Mouse (Mus musculus): Measurements from ENCODE around the gene Cd5. TPM values are rescaled to one million over a fixed set of nuclear protein-coding genes. Genes with fewer than 3 reads are reported as not detected.

Cd5 gene
- polyA plus RNA-seq (2015; fragmentation: Nextera tagmentation; extraction: Ambion mirVana), result 0.12 and 0.18 TPM in 2 replicates

DNA sequence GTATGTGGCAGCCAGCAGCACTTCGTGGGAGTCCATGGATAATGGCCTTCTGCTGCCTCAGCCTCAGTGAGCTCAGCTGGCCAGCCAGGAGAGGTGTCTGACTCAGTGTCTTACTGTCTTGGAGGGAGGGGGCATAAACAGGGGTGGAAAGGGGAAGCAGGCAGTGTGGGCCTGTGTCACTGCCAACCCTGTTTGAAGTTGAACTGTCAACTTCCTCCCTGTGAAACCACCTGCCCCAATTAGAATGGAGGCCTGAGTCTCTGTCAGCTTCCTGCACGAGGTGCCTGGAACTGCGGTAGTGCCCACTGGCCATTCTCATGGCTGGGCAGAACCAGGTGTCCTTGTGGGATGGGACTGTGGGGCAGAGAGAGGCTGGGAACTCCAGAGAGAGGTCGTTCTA lies at the start of gene Cd5:
Cd5 (minus strand) TSS at position 192 of the 400 bp plus-strand sequence.
- Histone ChIP-seq H3K4me3 (ENCODE audit: low read depth, low read length) (no peak within 1 kb of the TSS), H3K27ac (ENCODE audit: low read depth, low read length) (no peak within 1 kb of the TSS)
- WGBS, result 58% methylated on average over 4 of the region's 4 CpGs

DNA sequence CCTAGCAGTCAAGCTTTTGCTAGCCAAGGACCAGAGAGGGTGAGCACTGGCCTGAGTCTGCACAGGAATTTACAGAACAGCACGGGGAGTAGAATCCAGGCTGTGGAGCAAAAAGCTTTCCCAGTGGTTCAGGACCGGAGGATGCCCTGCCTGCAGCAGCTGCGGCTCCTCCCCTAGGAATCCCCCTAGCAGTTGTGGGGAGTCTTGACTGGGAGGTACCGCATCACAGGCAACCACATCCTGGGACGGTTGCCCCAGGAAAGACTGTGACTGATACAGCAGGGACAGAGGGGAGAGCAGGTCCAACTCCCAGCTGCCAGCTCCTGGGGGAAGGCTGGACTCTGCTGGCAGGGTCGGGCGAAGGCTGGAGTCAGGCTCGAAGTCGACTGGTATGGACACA lies 49.4 kb upstream of the Cd5 start:
- H3K4me3 ChIP-seq (ENCODE audit: low read depth, low read length), result no peak overlapping the region
- TF ChIP-seq CTCF (IDR thresholded peaks at IDR 0.05; ENCODE audit: low read depth), result no peak
- no peaks in the 10 kb centered on the region for H3K27me3 ChIP-seq (replicated peaks; ENCODE audit: control insufficient read depth, insufficient read depth, low read length)
- 75% methylated on average over 9 of the region's 9 CpGs for WGBS
- no peak for ATAC-seq
- H3K36me3 ChIP-seq (ENCODE audit: control insufficient read depth, insufficient read depth), result no peaks in the 10 kb centered on the region
- H3K4me1 ChIP-seq (replicated peaks; ENCODE audit: control insufficient read depth, insufficient read depth, low read length), result no peaks in the 10 kb centered on the region
- H3K27ac ChIP-seq (ENCODE audit: low read depth, low read length), result no peak overlapping the region
- H3K9me3 ChIP-seq (ENCODE audit: control insufficient read depth), result no peaks in the 10 kb centered on the region
- H3K4me2 ChIP-seq (replicated peaks; ENCODE audit: low read depth), result no peak overlapping the region
- H3K9ac ChIP-seq (ENCODE audit: low read depth, low read length), result no peak overlapping the region

More for the DNA sequence above, at the start of gene Cd5:
- Histone ChIP-seq H3K27me3 (replicated peaks; ENCODE audit: control insufficient read depth, insufficient read depth, low read length) (no peaks in the 10 kb centered on the region), H3K9ac (ENCODE audit: low read depth, low read length) (no peak within 1 kb of the TSS), H3K4me1 (replicated peaks; ENCODE audit: control insufficient read depth, insufficient read depth, low read length) (no peaks in the 10 kb centered on the region), H3K36me3 (ENCODE audit: control insufficient read depth, insufficient read depth) (no peaks in the 10 kb centered on the region), H3K4me2 (replicated peaks; ENCODE audit: low read depth) (no peak within 1 kb of the TSS), H3K9me3 (ENCODE audit: control insufficient read depth) (no peaks in the 10 kb centered on the region)
- no peak for ATAC-seq
- no peak for TF ChIP-seq CTCF (IDR thresholded peaks at IDR 0.05; ENCODE audit: low read depth)

DNA sequence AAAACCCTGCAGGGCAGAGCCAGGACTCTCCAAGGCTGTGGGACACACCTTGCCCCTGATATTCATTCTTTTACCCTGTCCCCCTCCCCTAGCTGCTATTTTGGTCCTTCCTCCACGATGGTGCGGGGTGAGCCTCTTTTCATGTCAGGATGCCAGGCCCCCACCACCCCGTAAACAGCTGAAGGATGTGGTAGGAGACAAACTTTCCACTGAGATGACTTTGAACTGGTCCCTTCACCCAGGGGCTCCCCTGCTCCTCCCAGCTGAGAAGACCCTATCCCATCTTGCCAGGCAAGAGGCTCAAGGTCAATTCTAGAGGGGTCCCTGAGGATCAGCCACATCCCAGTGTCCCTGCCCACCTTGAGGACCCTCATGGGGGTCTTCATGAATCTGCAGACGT lies 48.6 kb upstream of the Cd5 start:
- H3K36me3 ChIP-seq (ENCODE audit: control insufficient read depth, insufficient read depth), result no peaks in the 10 kb centered on the region
- H3K4me2 ChIP-seq (replicated peaks; ENCODE audit: low read depth), result no peak overlapping the region
- H3K4me3 ChIP-seq (ENCODE audit: low read depth, low read length), result no peak overlapping the region
- no peak for TF ChIP-seq CTCF (IDR thresholded peaks at IDR 0.05; ENCODE audit: low read depth)
- no peak overlapping the region for H3K9ac ChIP-seq (ENCODE audit: low read depth, low read length)
- H3K4me1 ChIP-seq (replicated peaks; ENCODE audit: control insufficient read depth, insufficient read depth, low read length), result no peaks in the 10 kb centered on the region
- no peaks in the 10 kb centered on the region for H3K27me3 ChIP-seq (replicated peaks; ENCODE audit: control insufficient read depth, insufficient read depth, low read length)
- ATAC-seq, result no peak
- WGBS, result 68% methylated on average over 4 of the region's 4 CpGs
- no peaks in the 10 kb centered on the region for H3K9me3 ChIP-seq (ENCODE audit: control insufficient read depth)
- no peak overlapping the region for H3K27ac ChIP-seq (ENCODE audit: low read depth, low read length)

DNA sequence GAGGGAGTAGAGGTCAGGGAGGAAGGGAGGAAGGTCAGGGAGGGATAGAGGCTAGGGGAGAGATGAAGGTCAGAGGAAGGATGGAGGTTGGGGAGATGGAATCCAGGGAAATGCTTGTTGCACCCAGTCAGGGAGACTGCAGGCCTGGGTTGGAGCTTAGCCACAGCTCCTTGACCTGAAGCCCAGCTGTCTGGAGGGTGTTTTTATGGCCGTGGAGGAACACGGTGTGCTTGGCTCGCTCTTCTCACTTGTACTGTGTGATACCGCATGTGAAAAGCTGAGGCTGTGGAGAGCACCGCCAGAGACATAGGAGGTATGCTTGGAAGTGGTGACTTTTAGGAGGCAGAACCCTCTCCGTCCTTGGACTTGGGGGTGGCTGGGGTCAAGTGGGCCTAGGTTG lies 48.0 kb upstream of the Cd5 start:
- WGBS, result 72% methylated on average over 6 of the region's 6 CpGs
- Histone ChIP-seq H3K9ac (ENCODE audit: low read depth, low read length) (no peak overlapping the region), H3K27me3 (replicated peaks; ENCODE audit: control insufficient read depth, insufficient read depth, low read length) (no peaks in the 10 kb centered on the region), H3K4me3 (ENCODE audit: low read depth, low read length) (no peak overlapping the region), H3K9me3 (ENCODE audit: control insufficient read depth) (no peaks in the 10 kb centered on the region), H3K27ac (ENCODE audit: low read depth, low read length) (no peak overlapping the region), H3K36me3 (ENCODE audit: control insufficient read depth, insufficient read depth) (no peaks in the 10 kb centered on the region), H3K4me1 (replicated peaks; ENCODE audit: control insufficient read depth, insufficient read depth, low read length) (no peaks in the 10 kb centered on the region), H3K4me2 (replicated peaks; ENCODE audit: low read depth) (no peak overlapping the region)
- ATAC-seq, result no peak
- TF ChIP-seq CTCF (IDR thresholded peaks at IDR 0.05; ENCODE audit: low read depth), result no peak

DNA sequence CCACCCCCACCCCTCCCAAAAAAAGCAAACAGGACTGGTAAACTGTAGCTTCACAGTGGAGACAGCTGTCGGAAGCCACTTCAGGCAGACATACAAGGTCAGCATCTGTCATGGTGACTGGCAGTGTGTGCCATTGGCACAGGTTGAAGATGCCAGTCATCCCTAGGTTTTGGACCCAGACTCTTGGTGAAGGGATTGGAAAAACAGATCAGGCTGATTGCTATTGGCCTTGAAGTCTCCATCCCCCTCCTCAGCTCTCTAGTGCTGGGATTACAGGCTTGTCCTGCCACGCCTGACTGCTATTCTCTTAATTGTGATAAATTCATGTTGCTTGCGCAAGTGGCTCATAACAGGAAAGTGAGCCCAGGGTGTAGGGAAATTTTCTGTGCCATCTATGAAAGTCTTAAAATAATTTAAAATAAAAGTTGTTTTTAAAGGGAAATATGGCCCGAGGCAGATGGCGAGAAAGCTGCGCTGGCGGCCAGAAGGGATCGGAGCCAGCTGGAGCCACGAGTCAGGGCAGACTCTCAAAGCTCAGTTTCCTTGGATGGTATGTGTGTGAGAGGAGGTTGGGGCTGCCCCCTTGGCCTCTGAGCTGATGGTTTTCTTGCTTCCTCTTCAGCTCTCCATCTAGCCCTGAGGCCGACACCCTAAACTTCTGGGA lies 46.1 kb upstream of the Cd5 start:
- no peak for ATAC-seq
- no peak for TF ChIP-seq CTCF (IDR thresholded peaks at IDR 0.05; ENCODE audit: low read depth)
- Histone ChIP-seq H3K9ac (ENCODE audit: low read depth, low read length) (no peak overlapping the region), H3K4me1 (replicated peaks; ENCODE audit: control insufficient read depth, insufficient read depth, low read length) (no peaks in the 10 kb centered on the region), H3K4me3 (ENCODE audit: low read depth, low read length) (no peak overlapping the region), H3K27me3 (replicated peaks; ENCODE audit: control insufficient read depth, insufficient read depth, low read length) (no peaks in the 10 kb centered on the region), H3K9me3 (ENCODE audit: control insufficient read depth) (no peaks in the 10 kb centered on the region), H3K27ac (ENCODE audit: low read depth, low read length) (no peak overlapping the region), H3K4me2 (replicated peaks; ENCODE audit: low read depth) (no peak overlapping the region), H3K36me3 (ENCODE audit: control insufficient read depth, insufficient read depth) (no peaks in the 10 kb centered on the region)
- WGBS, result 78% methylated on average over 10 of the region's 10 CpGs

DNA sequence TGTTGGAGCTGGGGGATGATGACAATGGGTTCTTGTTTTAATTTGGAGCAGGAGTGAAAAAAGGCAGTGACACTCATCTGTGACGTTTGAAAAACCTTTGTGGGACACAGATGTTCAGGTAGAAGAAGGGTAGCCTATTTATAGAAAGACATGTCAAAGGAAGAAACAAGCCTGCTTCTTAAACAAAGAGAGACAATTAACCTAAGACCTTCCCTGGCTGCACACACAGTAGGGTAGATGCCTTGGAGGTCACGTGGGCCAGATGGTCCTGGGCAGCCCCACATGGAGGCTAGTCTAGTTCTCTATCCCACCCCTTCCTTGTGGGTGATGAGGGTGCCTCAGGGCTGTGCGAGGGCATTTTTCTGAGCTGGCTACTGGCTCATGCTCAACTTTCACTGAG lies 45.3 kb upstream of the Cd5 start:
- Histone ChIP-seq H3K4me3 (ENCODE audit: low read depth, low read length) (no peak overlapping the region), H3K27me3 (replicated peaks; ENCODE audit: control insufficient read depth, insufficient read depth, low read length) (no peaks in the 10 kb centered on the region), H3K9ac (ENCODE audit: low read depth, low read length) (no peak overlapping the region), H3K9me3 (ENCODE audit: control insufficient read depth) (no peaks in the 10 kb centered on the region), H3K36me3 (ENCODE audit: control insufficient read depth, insufficient read depth) (no peaks in the 10 kb centered on the region), H3K4me2 (replicated peaks; ENCODE audit: low read depth) (no peak overlapping the region), H3K4me1 (replicated peaks; ENCODE audit: control insufficient read depth, insufficient read depth, low read length) (no peaks in the 10 kb centered on the region), H3K27ac (ENCODE audit: low read depth, low read length) (no peak overlapping the region)
- no peak for TF ChIP-seq CTCF (IDR thresholded peaks at IDR 0.05; ENCODE audit: low read depth)
- ATAC-seq, result no peak
- WGBS, result 43% methylated on average over 3 of the region's 3 CpGs

Data from intestine, postnatal 0 days (tissue).